Mouse (Mus musculus) testis, adult 2 months (tissue): ENCODE data around the gene Fam3b.

Experiments
- CTCF ChIP-seq: fragments of 200-500 bp; IDR thresholded peaks from 2 replicates; pipeline ENCODE4 v1.5.1; 2012; ENCODE audit warnings: low read depth, mild to moderate bottlenecking, inconsistent platforms, low read length, moderate library complexity; ENCODE audit not compliant: control insufficient read depth, insufficient read depth, insufficient replicate concordance
- POLR2A ChIP-seq: fragments of 200-500 bp; IDR thresholded peaks from 2 replicates; pipeline ENCODE4 v1.6.1; 2012; ENCODE audit warnings: low read depth, mild to moderate bottlenecking, inconsistent platforms, low read length, moderate library complexity; ENCODE audit not compliant: control insufficient read depth

GRCm38 (mm10) chr16:97521983-97522382, 7.4 kb upstream of the Fam3b start:
- TF ChIP-seq CTCF (no peak), POLR2A (no peak)
